Mouse (Mus musculus) testis, adult 2 months (tissue): ENCODE measurements at regions not wholly inside any gene's neighbourhood (a gene's known extent, or its start where the extent isn't known, plus 50 kb on each side); places are given as distances from the start of the nearest gene placed in this dataset.

Experiments used
- CTCF ChIP-seq: fragments of 200-500 bp; IDR thresholded peaks from 2 replicates; pipeline ENCODE4 v1.5.1; 2012; ENCODE audit warnings: low read depth, mild to moderate bottlenecking, inconsistent platforms, low read length, moderate library complexity; ENCODE audit not compliant: control insufficient read depth, insufficient read depth, insufficient replicate concordance
- POLR2A ChIP-seq: fragments of 200-500 bp; IDR thresholded peaks from 2 replicates; pipeline ENCODE4 v1.6.1; 2012; ENCODE audit warnings: low read depth, mild to moderate bottlenecking, inconsistent platforms, low read length, moderate library complexity; ENCODE audit not compliant: control insufficient read depth

DNA sequence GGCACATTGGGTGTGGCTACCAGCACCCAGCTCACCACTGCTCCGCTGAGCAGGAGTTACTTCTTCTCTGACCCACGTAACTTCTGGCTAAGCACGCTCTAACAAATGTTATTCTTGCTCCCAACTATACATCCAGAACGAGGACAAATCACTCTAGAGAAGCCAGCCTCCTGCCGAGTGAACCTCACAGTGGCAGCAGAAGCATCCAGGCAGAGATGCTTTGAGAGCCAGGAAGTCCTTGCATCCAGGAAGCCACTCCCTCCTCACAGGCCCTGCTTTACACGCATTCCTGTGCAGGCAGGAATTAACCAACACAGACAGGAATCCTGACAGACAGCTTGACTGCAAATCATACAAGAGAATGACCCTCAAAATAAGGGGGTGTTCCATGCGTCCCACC lies 129.4 kb upstream of the Mgmt start:
- TF ChIP-seq CTCF (no peak), POLR2A (no peak)
